Mouse (Mus musculus): Measurements from ENCODE around the gene Gm136.

- TF ChIP-seq CTCF (IDR thresholded peaks at IDR 0.05; ENCODE audit: extremely low read depth, insufficient read depth, low read length) (no peak), POLR2A (IDR thresholded peaks at IDR 0.05; ENCODE audit: extremely low read depth, insufficient read depth, low read length) (no peak)
Measured at GRCm38 (mm10) chr4:34720127-34720895, 35.8 kb downstream of the Gm136 start.
